Mouse (Mus musculus) megakaryocyte, embryonic 14.5 days (primary cell): ENCODE measurements at regions not wholly inside any gene's neighbourhood (a gene's known extent, or its start where the extent isn't known, plus 50 kb on each side); places are given as distances from the start of the nearest gene placed in this dataset.

Source experiments
- FLI1 ChIP-seq: IDR thresholded peaks from 2 replicates; pipeline ENCODE4 v1.6.1; 2012; ENCODE audit warnings: low read length, inconsistent platforms, mixed read lengths
- GATA1 ChIP-seq: IDR thresholded peaks from 3 replicates; pipeline ENCODE4 v1.6.1; 2012; ENCODE audit warnings: mixed read lengths, low read length, inconsistent platforms, borderline replicate concordance

DNA sequence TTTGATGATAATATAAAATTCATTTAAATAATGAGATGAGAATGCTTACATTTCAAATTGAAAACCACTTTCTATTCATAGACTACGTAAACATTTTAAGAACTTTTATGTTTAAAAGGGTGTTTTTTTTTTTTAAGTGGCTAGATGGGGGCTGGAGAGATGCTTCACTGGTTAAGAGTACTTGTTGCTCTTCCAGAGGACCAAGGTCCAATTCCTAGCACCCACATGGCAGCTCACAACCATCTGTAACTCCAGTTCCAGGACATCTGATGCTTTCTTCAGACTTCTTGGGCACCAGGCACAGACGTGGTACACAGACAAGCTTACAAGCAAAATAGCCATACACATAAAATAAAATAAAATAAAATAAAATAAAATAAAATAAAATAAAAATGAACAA is 239.5 kb downstream of the Mef2c start:
- no peak for TF ChIP-seq FLI1
- TF ChIP-seq GATA1: no peak
